Mouse (Mus musculus) embryo, embryonic 11 days (tissue): ENCODE measurements around the gene Ppm1h.

ENCODE experiments used
- DNase-seq: peaks from one replicate; pipeline ENCODE4 v3.0.0-alpha.2; 2015

Ppm1h gene

DNA sequence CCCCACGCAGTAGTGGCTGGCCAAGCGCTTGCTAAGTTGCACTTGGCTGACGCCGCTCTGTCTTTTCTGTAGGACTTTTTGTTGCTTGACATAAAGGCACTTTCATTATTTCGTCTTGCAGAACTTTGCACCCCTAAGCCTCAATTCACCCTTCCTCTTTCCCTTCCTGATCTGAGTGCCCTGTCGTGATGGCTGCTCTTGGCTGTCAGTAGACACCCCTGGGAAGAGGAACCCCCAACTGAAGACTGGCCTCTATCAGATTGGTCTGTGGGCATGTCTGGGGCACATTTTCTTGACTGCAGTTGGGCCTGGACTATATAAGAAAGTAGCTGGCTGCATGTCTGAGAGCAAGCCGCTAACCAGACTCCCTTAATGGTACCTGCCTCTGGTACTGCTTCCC, 95.6 kb downstream of the Ppm1h start:
- DNase-seq = no peak

DNA sequence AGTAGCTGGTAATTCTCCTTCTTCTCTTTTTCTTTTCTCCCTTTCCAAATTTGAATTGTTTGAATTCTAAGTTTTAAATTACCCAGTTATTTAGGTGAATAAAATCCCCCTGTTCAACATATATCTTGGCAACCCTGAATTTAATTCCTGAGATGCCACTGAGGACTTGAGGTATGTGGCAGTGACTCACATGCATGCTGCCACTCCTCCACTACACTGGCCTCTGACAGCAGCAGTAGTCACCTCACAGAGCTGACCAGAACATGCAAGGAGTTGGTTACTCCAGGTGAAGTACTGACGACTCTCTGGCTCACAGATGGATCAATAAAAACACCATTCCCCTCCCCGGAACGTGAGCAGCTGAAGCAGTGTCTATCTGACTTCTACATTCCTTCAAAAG, 98.9 kb downstream of the Ppm1h start:
- DNase-seq = no peak

GRCm38 (mm10) chr10:122777939-122778655, 99.5 kb downstream of the Ppm1h start:
- DNase-seq = no peak

DNA sequence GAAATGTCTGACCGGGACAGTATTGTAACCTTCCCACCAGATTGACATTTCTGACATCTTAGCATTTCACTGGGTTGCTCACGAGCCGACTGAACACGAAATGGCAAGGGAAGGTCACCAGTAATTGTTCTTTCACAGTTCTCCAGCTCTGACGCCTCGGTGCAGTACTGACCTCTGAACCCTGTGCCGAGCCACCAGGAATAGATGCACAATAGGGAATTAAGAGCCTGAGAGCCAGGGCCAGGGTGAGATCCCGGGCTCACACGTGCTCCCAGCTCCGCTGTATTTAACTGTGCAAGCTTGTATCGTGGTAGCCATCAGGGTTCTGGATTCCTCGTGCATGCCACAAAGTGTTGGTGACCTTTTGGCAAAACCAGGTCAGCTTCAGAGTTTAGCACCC, 100.8 kb downstream of the Ppm1h start:
- DNase-seq = peak; percentile 65

GRCm38 (mm10) chr10:122782755-122783154, 104.2 kb downstream of the Ppm1h start:
- DNase-seq = peak; percentile 45

GRCm38 (mm10) chr10:122789648-122790170, 111.1 kb downstream of the Ppm1h start:
- DNase-seq = no peak

- DNase-seq = peak; percentile 74
Observed at GRCm38 (mm10) chr10:122792021-122792966, 113.7 kb downstream of the Ppm1h start.

DNA sequence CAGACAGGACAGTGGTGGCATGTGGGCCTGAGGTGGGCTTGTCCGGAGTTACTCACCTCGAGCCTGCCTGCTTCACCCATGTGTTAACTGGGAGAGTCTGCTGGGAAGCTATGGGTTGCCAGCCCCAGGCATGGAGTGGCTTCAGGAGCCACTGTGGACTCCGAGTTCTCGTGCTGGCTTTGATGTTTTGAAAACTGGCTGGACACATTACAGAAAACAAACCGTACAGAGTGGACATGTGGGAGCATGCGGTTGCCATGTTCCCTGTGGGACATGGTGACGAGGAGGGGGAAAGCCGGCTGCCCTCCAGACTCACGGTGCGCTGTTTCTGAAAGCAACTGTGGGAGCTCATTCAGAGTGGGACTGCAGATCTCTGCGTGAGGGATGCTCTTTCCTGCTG, 114.6 kb downstream of the Ppm1h start:
- DNase-seq = no peak

- peak; percentile 81 for DNase-seq
Observed at GRCm38 (mm10) chr10:122794187-122794850, 115.8 kb downstream of the Ppm1h start.

DNA sequence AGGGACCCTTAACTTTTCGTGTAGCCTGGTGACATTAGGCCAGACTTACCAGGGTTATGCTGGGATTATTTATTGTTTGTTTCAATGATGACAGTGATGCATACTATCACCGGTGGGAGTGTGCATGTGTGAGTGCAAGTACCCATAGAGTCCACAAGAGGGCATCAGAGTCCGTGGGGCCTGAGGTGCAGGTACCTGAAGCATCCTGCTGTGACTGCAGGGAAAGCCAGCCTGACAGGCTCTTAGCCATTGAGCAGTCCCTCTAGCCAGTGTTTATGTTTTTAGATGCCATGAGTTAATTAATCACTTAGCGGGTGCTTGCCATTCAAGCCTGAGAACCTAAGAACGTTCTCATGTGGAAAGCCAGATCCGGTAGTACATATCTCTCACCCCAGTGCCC, 119.4 kb downstream of the Ppm1h start:
- no peak for DNase-seq

- no peak for DNase-seq
Observed at GRCm38 (mm10) chr10:122800003-122800731, 121.6 kb downstream of the Ppm1h start.

- no peak for DNase-seq
Observed at GRCm38 (mm10) chr10:122800732-122801110, 122.2 kb downstream of the Ppm1h start.

GRCm38 (mm10) chr10:122802218-122802617, 123.7 kb downstream of the Ppm1h start:
- peak; percentile 52 for DNase-seq

GRCm38 (mm10) chr10:122802901-122803300, 124.3 kb downstream of the Ppm1h start:
- DNase-seq = peak; percentile 46

DNA sequence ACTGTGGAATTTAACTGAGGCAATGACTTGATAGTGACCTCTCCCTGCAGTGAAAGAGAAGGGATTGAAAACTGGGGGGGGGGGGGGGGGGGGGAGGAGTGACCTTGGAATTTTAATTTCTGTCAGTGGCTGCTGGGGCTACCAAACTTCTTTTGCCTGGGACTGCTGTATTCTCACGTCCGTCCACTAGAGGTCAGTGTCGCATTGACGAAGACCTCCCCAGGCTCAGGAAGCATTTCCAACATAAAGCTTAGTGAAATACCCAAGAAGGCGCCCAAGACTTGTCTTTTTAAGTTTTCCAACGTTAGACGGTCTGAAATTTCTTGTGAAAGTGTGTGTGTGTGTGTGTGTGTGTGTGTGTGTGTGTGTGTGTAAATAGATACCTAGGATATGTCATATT, 125.3 kb downstream of the Ppm1h start:
- DNase-seq = peak; percentile 80

DNA sequence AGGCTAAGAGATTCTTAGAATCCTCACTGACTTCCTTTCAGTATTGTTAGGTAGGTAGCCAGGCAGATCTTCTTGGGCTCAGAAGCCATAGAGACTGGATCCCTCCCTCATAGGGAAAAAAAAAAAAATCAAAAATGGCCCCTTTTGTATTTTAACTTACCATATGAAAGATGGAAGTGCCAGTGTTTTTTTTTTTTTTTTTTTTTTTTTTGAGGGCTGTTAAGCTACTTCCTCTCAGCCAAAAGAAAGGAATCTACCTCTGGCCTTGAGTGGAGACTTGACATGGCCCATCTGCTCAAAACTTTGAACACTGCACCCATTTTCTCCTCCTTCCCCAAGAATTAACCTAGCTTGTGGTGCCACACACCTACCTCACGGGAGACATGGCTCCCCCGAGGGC, 127.3 kb downstream of the Ppm1h start:
- DNase-seq = no peak

DNA sequence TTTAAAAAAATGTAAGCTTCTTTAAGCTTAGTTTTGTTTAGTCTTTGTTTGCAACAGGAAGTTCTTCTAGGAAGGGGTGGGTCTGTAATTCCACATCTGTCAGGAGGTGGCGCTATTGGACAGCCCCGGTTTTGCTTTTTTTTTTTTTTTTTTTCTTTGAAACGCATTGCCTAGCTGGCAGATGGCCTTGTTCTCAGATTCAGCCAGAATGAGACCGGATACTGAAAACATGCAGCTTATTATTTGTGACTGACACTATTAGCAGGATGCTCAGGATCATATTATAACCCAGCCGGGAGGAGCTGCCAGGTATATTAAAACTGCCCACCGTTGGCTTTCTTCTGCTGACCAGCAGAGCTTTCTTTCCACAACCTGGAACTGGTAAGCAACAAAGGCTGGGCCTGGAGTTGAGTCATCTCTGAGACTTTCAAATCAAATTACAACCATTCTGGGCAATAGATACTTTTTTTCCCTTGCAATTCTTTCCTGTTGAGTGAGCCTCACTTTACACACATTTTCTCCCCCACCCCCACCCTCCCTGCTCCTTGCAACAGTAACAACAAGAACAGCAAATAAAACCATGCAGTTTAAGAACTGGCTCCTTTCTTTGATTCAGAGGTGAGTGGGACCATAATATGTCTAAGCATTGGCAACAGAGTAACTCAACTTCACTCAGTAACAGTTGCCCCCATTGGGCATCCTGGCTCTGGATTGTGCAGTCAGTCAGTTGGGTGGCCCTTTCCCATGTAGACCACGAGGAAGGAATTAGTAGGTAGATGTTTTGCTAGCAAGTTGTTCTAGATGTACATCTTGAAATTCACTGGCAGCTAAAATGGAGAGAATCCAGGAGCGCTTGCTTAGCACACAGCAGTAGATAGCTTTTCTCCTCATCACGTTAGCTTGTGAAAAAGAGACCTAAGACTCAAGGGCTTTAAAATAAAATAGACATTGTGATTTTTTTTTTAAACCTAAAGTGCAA, 128.9 kb downstream of the Ppm1h start:
- peak; percentile 78 for DNase-seq

DNA sequence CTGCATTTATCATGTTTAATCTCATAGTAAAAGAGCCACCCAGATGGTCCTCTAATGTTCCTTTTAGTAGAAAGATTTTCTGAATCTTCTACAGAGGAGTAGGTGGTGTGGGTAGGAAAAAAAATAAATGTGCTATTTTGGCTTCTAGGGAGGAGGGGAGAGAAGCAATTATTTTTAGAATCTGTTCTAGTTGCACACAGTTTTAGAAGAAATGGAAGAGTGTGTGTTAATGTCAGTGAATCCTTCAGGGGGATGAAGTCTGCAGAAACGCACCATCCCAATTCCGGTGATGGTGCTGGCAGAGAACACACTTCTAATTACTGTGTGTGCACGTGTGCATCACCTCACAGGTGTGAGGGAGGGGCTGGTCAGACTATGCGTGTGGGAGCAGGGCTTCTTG, 129.6 kb downstream of the Ppm1h start:
- DNase-seq = no peak

DNA sequence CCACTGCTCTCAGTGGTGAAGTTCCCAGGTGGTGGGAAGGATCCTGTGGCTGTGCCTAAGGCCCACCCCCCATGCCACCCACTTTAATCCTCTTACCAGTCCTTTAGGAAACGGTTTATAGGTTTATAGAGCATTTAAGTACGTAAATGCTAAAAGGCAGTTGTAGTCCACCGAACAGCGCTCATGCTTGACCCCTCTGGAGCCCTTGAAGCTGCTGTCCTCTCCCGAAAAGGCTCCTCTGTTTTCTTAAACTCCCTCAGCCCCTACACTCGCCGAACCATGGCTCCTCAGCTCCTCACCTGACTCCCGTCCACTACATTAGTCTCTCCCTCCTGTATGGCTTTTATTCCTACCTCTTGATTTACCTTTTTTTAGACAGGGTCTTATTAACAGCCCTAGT, 131.3 kb downstream of the Ppm1h start:
- no peak for DNase-seq

- no peak for DNase-seq
Observed at GRCm38 (mm10) chr10:122815094-122815493, 136.5 kb downstream of the Ppm1h start.

DNA sequence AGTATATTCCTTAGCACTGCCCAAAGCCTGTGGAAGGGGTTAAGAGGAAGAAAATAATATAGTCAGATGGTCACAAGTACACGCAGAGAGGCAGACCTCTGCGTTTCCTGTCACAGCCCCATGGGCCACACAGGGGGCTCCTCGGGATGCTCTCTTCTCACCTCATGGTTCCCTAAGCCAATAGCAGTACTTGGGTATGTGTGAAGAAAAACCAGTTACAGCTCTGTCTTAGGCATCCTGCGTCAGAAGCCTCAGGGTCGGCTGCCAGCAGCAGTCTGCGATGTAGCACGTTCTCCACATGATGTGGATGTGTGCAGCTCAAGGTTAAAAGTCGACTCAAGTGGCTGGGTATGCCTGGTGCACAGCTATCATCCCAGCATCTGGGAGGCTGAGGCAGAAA, 139.2 kb downstream of the Ppm1h start:
- no peak for DNase-seq
